Mouse (Mus musculus): ENCODE measurements at regions not wholly inside any gene's neighbourhood (a gene's known extent, or its start where the extent isn't known, plus 50 kb on each side); places are given as distances from the start of the nearest gene placed in this dataset.

DNA sequence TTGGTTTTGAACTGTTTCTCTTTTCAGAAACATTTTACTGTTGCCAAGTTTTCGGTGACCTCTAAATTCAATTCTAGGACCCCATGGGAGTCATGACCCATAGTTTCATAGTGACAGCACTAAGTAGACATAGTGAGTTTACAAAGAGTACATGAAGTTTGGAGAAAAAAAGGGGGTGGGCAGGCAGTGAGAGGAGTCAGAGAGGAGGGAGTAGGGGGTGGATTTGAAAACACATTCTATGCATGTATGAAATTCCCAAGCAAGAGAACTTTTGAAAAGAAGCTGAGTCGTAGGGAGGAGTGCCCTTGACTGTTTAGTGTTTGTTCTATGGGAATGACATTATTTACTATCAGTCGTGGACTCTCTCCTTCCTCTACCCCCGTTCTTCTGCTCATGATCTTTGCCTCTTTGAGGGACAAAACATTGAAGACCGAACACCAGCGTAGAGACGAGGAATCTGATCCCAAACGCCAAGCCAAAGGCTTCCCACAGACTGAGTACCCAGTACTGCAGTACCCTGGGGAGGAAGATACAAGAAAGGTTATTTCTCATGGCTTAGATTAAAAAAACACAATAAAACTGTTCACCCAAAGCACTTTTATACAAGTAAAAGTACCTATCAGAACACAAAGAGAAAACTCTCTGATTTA, 229.1 kb upstream of the Map3k1 start:
- DNase-seq (ENCODE audit: low read depth, low spot score), result no peak

- DNase-seq (ENCODE audit: low read depth, low spot score), result no peak
Observed at GRCm38 (mm10) chr13:112038556-112039304, 229.9 kb upstream of the Map3k1 start.

DNA sequence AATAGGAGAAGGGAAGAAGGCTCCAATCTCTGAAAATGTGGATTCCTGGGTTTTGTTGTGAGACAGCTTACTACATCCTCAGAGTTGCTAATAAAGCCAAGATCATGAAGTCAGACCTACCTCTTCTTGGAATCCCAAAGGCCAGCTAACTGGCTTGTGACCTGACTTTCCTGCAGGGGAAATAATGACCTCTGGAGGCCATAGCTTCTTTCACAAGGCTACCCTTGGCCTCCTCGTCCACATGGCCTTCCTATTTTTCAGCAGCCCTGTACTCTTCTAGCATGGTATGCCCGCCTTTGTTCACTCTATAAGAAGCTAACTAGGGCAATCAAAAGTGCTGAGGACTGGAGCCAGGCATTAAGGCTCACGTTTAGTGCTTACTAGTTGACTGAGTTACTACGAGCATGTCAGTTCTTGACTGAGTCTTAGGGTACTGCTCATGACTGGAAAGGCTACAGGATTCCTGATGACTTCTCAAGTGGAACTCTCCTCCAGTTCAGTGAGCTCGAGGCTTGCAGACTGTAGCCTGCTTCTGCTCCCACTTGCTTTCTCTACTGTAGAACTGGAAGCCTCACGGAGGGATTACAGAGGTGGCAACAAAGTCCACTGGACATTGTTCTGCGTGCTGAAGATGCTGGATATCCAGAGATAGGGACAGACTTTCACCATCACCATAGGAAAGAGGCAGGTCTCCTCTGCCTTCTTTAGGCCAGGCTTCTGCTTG, 230.8 kb upstream of the Map3k1 start:
- DNase-seq (ENCODE audit: low read depth, low spot score), result no peak

GRCm38 (mm10) chr13:112043524-112044246, 234.9 kb upstream of the Map3k1 start:
- no peak for DNase-seq (ENCODE audit: low read depth, low spot score)

DNA sequence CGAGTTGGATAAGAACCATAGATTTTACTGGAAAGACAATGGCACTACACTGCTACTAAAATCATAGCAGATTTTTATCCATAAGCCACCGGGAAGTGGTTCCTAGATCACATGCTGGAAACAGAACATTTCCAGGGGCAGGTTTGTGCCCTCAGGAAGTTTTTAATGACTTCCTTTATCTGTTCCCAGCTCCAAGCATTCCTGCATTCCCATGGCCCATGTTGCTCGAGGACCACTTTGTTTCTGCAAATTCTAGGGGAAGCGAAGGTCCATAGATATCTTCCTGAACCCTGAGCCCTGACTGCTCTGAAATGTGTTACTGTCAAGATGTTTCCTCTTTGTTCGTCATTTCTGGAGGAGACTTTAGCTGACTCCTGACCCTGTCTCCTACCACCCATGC, 235.6 kb upstream of the Map3k1 start:
- no peak for DNase-seq (ENCODE audit: low read depth, low spot score)

GRCm38 (mm10) chr13:112046247-112047211, 237.7 kb upstream of the Map3k1 start:
- DNase-seq (ENCODE audit: low read depth, low spot score), result no peak

DNA sequence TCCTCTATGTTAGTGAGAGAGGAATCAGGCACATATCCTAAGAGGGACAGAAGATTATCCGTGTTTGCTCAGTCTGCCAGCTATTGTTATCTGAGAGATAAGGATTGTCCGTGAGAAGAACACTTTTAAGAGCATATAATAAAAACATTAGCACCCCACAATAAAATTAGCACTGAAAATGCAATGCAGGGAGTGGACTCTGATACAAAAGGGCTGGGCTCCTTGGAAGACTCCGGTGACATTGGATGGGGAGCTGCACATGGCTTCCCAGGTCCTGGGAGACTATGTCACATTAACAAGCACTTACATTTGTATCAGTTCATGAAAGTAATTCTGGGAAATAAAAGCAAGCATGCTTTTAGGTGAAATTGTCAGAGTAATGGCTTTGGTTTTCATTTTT, 238.6 kb upstream of the Map3k1 start:
- DNase-seq (ENCODE audit: low read depth, low spot score), result no peak

DNA sequence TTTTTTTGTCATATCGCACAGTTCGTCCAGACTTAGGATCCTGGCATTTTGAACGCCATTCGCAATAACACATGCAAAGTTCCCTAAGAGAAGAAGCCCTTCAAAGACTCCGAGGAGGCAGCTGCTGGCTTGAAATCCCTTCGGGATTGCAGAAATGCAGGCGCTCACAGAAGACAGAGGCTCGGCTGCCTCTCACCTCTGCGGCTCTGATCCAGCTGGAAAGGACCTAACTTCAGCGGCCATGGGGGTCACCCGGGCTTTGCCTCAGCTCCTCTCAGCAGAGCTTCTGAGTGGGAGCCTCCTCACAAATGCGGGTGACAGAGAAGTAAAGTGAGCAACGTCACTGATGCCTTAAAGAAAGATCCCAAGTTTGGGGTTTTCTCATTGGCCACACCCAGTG, 239.1 kb upstream of the Map3k1 start:
- DNase-seq (ENCODE audit: low read depth, low spot score), result no peak

DNA sequence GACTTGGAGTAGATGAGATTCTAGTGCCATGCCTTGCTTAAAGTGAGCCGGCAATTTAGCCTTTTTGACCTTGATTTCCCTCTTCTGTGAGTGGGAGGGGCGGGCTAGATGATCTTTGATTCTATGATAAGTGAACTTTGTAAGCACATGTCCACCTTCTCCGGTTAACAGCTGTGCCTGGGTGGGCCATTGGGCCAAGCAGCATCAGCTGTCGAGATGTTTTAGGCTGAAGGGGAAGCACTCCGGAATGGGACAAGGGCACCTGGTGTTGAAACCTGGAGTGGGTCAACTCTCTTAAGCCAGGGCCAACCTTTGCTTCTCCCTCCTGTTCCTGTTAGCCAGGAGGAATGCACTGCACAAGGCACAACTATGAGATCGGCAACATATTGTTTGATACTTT, 239.5 kb upstream of the Map3k1 start:
- no peak for DNase-seq (ENCODE audit: low read depth, low spot score)

DNA sequence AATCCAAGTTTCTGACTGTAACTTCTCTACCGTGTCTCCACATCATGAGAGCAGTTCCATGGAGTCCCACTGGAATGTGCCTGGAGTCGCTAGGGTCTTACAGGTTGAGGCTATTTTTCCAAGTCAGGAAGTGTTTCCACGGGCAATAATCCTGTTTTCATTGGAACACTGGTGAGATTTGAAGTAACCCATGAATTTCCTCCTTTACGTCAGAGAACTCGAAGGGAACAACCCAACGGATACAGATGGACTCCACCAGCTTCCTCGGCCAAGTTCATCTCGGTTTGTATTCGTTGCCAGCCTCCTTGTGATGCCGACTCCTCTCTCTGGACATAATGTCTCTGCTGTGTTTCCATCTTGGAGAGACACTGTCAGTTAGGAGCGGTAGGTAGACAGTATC, 237.4 kb upstream of the Ankrd55 start:
- no peak for DNase-seq (ENCODE audit: low read depth, low spot score)

GRCm38 (mm10) chr13:112052011-112052410, 236.2 kb upstream of the Ankrd55 start:
- no peak for DNase-seq (ENCODE audit: low read depth, low spot score)

DNA sequence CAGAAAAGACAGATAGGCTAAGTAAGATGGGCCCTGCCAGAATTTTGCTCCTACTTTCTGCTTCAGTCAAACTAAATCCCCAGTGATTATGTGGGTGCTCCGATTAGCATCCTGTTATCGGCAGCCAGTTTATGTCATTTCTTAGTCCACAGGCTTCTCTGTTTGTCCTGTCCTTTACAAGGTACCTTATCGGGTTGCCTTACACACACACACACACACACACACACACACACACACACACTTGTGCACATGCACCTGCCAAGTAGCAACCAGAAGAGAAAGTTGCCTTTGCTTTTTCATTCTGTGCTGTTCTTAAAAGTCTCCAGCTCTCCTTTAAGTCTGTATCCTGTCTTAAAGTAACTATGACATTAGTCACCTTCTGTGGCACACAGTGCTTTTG, 235.8 kb upstream of the Ankrd55 start:
- no peak for DNase-seq (ENCODE audit: low read depth, low spot score)

DNA sequence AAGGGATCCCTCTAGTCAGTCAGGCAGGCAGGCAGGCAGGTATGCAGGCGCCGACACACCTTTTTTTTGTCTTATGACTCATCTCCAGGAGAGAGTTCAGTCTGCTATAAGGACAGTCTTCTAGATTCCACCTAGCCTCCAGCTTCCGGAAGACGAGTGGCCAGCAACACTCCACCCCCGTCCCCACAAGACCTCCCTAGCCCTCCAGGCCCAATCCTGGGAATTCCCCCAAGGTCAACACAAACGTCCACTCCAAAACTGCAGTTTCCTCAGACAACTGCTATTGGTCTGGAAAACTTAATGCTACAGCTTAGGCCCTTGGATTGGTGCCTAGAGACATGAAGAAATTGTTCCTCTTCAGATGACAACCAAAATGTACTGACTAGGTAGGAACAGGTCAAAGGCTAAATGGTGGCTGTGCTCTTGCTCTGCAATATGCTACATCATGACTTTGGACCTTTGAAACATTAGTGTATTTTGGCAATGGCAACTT, 233.3 kb upstream of the Ankrd55 start:
- DNase-seq (ENCODE audit: low read depth, low spot score), result no peak

DNA sequence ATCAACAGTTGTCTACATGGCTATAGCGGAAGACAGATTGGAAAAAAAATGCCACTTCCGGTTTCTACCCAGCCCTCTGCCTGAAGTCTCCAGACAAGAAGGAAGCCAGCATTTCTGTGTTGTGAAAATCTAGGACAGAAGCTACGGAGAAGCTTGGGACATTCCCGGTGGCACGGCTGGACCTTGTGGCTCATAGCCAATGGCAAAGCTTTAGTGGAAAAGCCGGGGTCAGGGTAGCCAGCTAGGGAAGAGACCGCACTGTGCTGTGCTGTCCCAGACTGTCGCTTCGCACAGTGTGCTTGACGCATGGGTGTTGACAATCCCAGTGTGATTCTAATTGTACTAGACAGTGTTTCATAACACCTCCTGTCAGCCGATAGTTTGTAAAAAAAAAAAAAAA, 230.0 kb upstream of the Ankrd55 start:
- DNase-seq (ENCODE audit: low read depth, low spot score), result no peak

- no peak for DNase-seq (ENCODE audit: low read depth, low spot score)
Observed at GRCm38 (mm10) chr13:112058771-112059170, 229.5 kb upstream of the Ankrd55 start.

GRCm38 (mm10) chr13:112062024-112062423, 226.2 kb upstream of the Ankrd55 start:
- DNase-seq (ENCODE audit: low read depth, low spot score), result no peak

DNA sequence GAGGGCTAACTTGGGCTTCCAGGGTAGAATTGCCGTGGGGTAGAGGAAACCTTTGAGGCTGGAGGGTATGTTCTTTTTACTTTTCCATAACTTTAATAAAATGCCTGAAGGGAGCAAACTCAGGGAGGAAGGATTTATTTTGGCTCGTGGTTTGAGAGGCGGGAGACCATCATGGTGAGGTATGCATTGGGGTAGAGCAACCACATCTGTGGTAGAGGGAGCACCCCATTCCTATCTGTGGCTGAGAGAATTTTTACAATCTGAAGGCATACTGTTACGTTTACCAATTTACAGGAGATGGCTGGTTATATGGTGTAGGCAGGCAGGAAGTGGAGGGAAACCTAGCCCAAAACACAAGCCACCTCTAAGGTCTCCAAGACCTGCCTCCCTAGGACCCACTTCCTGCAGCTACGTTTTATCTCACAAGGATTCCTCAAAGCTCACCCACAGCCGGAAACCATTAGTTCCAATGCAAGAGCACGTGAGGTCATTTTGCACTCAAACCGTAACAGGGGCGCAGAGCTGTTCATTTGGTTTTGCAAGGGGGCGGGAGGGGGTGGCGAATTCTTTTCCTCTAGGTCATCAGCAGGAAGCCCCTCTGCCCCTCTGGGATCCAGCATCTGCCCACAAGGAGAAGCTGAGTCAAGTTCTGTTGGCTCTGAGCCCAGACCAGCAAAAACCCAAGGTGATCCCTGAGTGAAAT, 224.7 kb upstream of the Ankrd55 start:
- no peak for DNase-seq (ENCODE audit: low read depth, low spot score)

DNA sequence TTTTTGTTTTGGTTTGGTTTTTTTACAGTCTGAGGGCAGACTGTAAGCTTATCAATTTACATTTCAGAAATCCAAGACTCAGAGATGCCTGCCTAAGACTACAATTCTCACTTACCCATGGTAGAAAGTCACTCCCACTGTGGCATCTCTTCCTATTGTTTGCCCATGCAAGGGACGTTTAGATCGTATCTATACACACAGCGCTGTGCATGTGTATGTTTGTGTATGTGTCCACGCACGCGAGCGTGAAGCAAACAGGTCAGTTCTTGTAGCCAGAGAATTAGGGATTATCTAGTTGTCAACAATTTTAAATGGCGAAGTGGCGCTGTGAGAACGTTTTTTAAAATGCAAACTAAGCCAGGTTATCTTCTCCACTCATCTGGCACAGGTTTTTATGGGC, 223.6 kb upstream of the Ankrd55 start:
- no peak for DNase-seq (ENCODE audit: low read depth, low spot score)

GRCm38 (mm10) chr13:112067066-112067847, 221.0 kb upstream of the Ankrd55 start:
- DNase-seq (ENCODE audit: low read depth, low spot score), result no peak
